Mouse (Mus musculus) thymus, postnatal 4 days (tissue): ENCODE data around the gene Hmg20b.

ENCODE experiments used
- DNase-seq: peaks from one replicate; pipeline ENCODE4 v3.0.0; 2021

The Hmg20b gene

GRCm38 (mm10) chr10:81302781-81303218, 47.5 kb downstream of the Hmg20b start:
- DNase-seq: peak; percentile 53

- no peak for DNase-seq
Measured at GRCm38 (mm10) chr10:81302288-81302687, 48.0 kb downstream of the Hmg20b start.

GRCm38 (mm10) chr10:81301321-81301720, 49.0 kb downstream of the Hmg20b start:
- DNase-seq: no peak

GRCm38 (mm10) chr10:81300352-81300907, 49.9 kb downstream of the Hmg20b start:
- DNase-seq: no peak

GRCm38 (mm10) chr10:81299585-81300351, 50.5 kb downstream of the Hmg20b start:
- no peak for DNase-seq

- peak; percentile 67 for DNase-seq
Measured at GRCm38 (mm10) chr10:81298369-81299100, 51.7 kb downstream of the Hmg20b start.

- peak; percentile 72 for DNase-seq
Measured at GRCm38 (mm10) chr10:81297845-81298244, 52.4 kb downstream of the Hmg20b start.

- peak; percentile 78 for DNase-seq
Measured at GRCm38 (mm10) chr10:81297246-81297645, 53.0 kb downstream of the Hmg20b start.
